Mouse (Mus musculus) CH12.LX (cell line): Measurements from ENCODE around the gene C130074G19Rik.

Source experiments
- POLR2A ChIP-seq: IDR thresholded peaks from 2 replicates; pipeline ENCODE4 v1.6.1; 2011; ENCODE audit warnings: low read depth, mild to moderate bottlenecking, improper control_type of control experiment, low read length
- ZMIZ1 ChIP-seq: IDR thresholded peaks from 2 replicates; pipeline ENCODE4 v1.6.1; 2012; ENCODE audit warnings: low read depth, mild to moderate bottlenecking, inconsistent platforms, low read length, improper control_type of control experiment

DNA sequence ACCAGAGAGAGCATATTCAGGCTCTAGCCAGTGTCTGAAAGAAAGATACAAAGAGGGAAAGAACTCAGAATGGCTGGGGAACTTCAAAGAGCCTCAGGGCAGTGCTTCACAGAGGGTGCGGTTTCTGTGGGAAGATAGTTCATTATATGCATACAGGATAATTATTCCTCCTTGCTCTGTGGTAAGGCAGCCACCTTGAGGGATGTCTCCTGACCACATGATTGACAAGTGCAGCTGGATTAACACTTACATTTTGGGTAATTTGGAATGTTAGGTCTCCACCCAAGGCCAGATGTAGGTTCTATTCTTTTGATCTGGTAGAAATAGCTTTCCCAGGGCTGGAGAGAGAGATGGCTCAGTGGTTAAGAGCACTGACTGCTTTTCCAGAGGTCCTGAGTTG, 3.1 kb upstream of the C130074G19Rik start:
- TF ChIP-seq POLR2A (no peak), ZMIZ1 (no peak)
